Mouse (Mus musculus) E14TG2a.4 (cell line): Measurements from ENCODE around the gene Krtap4-9.

Source experiments
- CTCF ChIP-seq: conservative IDR thresholded peaks from 2 replicates; pipeline ENCODE4 v1.5.1; 2014; ENCODE audit warnings: low read length
- NANOG ChIP-seq: IDR thresholded peaks from 2 replicates; pipeline ENCODE4 v1.6.1; 2014; ENCODE audit warnings: borderline replicate concordance, low read length, mixed read lengths
- POU5F1 ChIP-seq: IDR thresholded peaks from 2 replicates; pipeline ENCODE4 v1.6.1; 2014; ENCODE audit warnings: low read length, borderline replicate concordance

DNA sequence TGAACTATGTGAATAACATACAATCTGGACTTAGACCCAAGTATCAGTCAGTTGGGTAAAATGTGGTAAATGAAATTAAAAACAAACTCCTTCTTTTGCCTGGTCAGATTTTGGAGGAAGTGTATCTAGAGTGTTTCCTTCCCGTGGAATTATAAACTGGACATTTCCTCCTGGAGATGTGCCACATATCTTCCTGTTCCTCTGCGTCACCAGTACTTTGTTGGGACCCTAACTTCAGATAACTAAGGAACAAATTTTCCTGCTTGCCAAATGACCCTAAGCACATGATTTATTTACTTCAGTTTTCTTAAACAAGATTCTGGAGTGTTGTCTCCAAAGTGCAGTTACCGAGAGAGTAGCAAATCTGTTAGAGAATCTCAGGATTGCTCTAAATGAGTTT, 41.0 kb upstream of the Krtap4-9 start:
- no peak for TF ChIP-seq CTCF
- no peak for TF ChIP-seq POU5F1
- TF ChIP-seq NANOG: no peak
